Mouse (Mus musculus): ENCODE measurements around the gene Golt1a. TPM values are rescaled to one million over a fixed set of nuclear protein-coding genes. Genes with fewer than 3 reads are reported as not detected.

Golt1a gene
- total and polyA plus RNA-seq, 3 experiments: not detected

DNA sequence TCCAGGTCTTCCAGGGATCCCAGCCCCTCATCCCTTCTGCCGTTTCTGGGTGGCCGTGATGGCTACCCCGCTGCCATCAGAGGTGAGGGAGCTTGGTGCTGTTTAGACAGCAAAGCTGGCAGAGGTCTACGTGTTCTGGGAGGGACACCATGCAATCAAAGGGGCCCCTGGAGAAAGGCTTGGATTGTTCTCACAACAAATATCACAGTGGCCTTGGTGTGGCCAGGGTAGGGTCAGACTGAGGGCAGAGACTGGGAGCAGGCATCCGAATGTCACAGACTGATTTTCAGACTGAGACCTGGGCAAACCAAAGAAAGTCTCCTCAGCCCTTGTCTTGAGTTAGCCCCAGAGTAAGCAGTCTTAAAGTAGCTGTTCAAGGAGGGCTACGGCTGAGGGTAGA, 61.8 kb downstream of the Golt1a start:
- H3K27me3 ChIP-seq (replicated peaks): peaks cover 95% of the 10 kb centered on the region
- in situ Hi-C loops (cut with MboI; ENCODE audit: low pct_ligation_motif_present, low pct_unique_long_range_greater_than_20kb, low sequenced_read_pairs): loop anchor here (25.0 kb wide), 1 partner anchor 334 kb away; the partner anchor contains the start of genes Mdm4 and Pik3c2b
- TF ChIP-seq MXI1 (IDR thresholded peaks at IDR 0.05; ENCODE audit: low read depth, low read length) (no peak), SMC3 (IDR thresholded peaks at IDR 0.05; ENCODE audit: low read depth, low read length) (no peak), EP300 (IDR thresholded peaks at IDR 0.05; ENCODE audit: low read length) (no peak), IRF4 (IDR thresholded peaks at IDR 0.05; ENCODE audit: low read depth, low read length) (no peak), HCFC1 (IDR thresholded peaks at IDR 0.05; ENCODE audit: low read depth, low read length) (no peak), ZMIZ1 (IDR thresholded peaks at IDR 0.05; ENCODE audit: low read depth, low read length) (no peak), ZKSCAN1 (IDR thresholded peaks at IDR 0.05; ENCODE audit: borderline replicate concordance, low read depth, low read length) (no peak), RAD21 (IDR thresholded peaks at IDR 0.05; ENCODE audit: low read depth, low read length) (no peak), NRF1 (IDR thresholded peaks at IDR 0.05; ENCODE audit: low read depth, low read length) (no peak), MEF2A (IDR thresholded peaks at IDR 0.05; ENCODE audit: borderline replicate concordance, low read depth, low read length) (no peak), RCOR1 (conservative IDR thresholded peaks at IDR 0.05; ENCODE audit: low read depth, low read length) (no peak), PAX5 (IDR thresholded peaks at IDR 0.05; ENCODE audit: low read length) (no peak), JUND (conservative IDR thresholded peaks at IDR 0.05; ENCODE audit: low read depth, low read length) (no peak), KAT2A (IDR thresholded peaks at IDR 0.05; ENCODE audit: insufficient replicate concordance, low read length) (no peak), ELF1 (IDR thresholded peaks at IDR 0.05; ENCODE audit: low read depth, low read length) (no peak), ETS1 (conservative IDR thresholded peaks at IDR 0.05; ENCODE audit: low read depth, low read length) (no peak), SIN3A (IDR thresholded peaks at IDR 0.05; ENCODE audit: low read length) (no peak), TCF12 (IDR thresholded peaks at IDR 0.05; ENCODE audit: low read depth, low read length) (no peak)

GRCm38 (mm10) chr1:133372113-133372512, 62.5 kb downstream of the Golt1a start:
- peaks cover 4 to 15% of the 10 kb centered on the region in 2 experiments; a peak in 3 of 4 replicates for H3K4me1 ChIP-seq (ENCODE audit: control insufficient read depth in 1 of 2, insufficient read depth in 2 of 2)
- no peak overlapping the region for H3K9ac ChIP-seq (ENCODE audit: insufficient read depth, low read depth)
- in situ Hi-C loops (cut with MboI; ENCODE audit: low pct_ligation_motif_present, low pct_unique_long_range_greater_than_20kb, low sequenced_read_pairs): loop anchor here (25.0 kb wide), 1 partner anchor 335 kb away; the partner anchor contains the start of genes Mdm4 and Pik3c2b
- peaks cover 97% of the 10 kb centered on the region for H3K27me3 ChIP-seq (replicated peaks)
- dilution Hi-C loops (cut with MboI; ENCODE audit: extremely low pct_ligation_motif_present, extremely low pct_unique_long_range_greater_than_20kb, low sequenced_read_pairs): no loop called here
- no peak overlapping the region for H3K4me3 ChIP-seq (replicated peaks in 1 of 3; ENCODE audit: low read depth in 2 of 3, low read length in 2 of 3, poor library complexity in 1 of 3)
- H3K27ac ChIP-seq (ENCODE audit: insufficient read depth, low read depth): no peak overlapping the region
- H3K4me2 ChIP-seq (ENCODE audit: insufficient read depth, low read depth, poor library complexity, severe bottlenecking): no peak overlapping the region
- DNase-seq (ENCODE audit: extremely low read depth): no peak
- TF ChIP-seq CHD2 (IDR thresholded peaks at IDR 0.05; ENCODE audit: low read length): no peak
- TF ChIP-seq TBP (conservative IDR thresholded peaks at IDR 0.05; ENCODE audit: low read depth, low read length): no peak
- no peak for TF ChIP-seq NRF1 (IDR thresholded peaks at IDR 0.05; ENCODE audit: low read depth, low read length)
- TF ChIP-seq ZMIZ1 (IDR thresholded peaks at IDR 0.05; ENCODE audit: low read depth, low read length): no peak
- no peak for TF ChIP-seq MXI1 (IDR thresholded peaks at IDR 0.05; ENCODE audit: low read depth, low read length)
- no peak for TF ChIP-seq CTCF (conservative IDR thresholded peaks at IDR 0.05 in 1 of 2, IDR thresholded peaks at IDR 0.05 in 1 of 2; ENCODE audit: low read depth in 2 of 2, low read length in 2 of 2)
- H3K79me2 ChIP-seq (replicated peaks; ENCODE audit: control insufficient read depth, extremely low read depth, insufficient read depth, poor library complexity, severe bottlenecking): no peaks in the 10 kb centered on the region
- H3K36me3 ChIP-seq (replicated peaks in 1 of 2; ENCODE audit: control insufficient read depth in 1 of 2, insufficient read depth in 1 of 2, low read length in 1 of 2): no peaks in the 10 kb centered on the region
- H3K9me3 ChIP-seq (replicated peaks; ENCODE audit: low read length): peaks cover 2% of the 10 kb centered on the region

More for the DNA sequence above, 61.8 kb downstream of the Golt1a start:
- Histone ChIP-seq H3K4me1 (ENCODE audit: control insufficient read depth in 1 of 2, insufficient read depth in 2 of 2) (peaks cover 4 to 15% of the 10 kb centered on the region in 2 experiments; a peak in 3 of 4 replicates), H3K4me3 (replicated peaks in 1 of 3; ENCODE audit: low read depth in 2 of 3, low read length in 2 of 3, poor library complexity in 1 of 3) (no peak overlapping the region), H3K36me3 (replicated peaks in 1 of 2; ENCODE audit: control insufficient read depth in 1 of 2, insufficient read depth in 1 of 2, low read length in 1 of 2) (no peaks in the 10 kb centered on the region), H3K9me3 (replicated peaks; ENCODE audit: low read length) (no peaks in the 10 kb centered on the region), H3K4me2 (ENCODE audit: insufficient read depth, low read depth, poor library complexity, severe bottlenecking) (no peak overlapping the region), H3K79me2 (replicated peaks; ENCODE audit: control insufficient read depth, extremely low read depth, insufficient read depth, poor library complexity, severe bottlenecking) (no peaks in the 10 kb centered on the region), H3K27ac (ENCODE audit: insufficient read depth, low read depth) (no peak overlapping the region), H3K9ac (ENCODE audit: insufficient read depth, low read depth) (no peak overlapping the region)
- dilution Hi-C loops (cut with MboI; ENCODE audit: extremely low pct_ligation_motif_present, extremely low pct_unique_long_range_greater_than_20kb, low sequenced_read_pairs): no loop called here
- DNase-seq (ENCODE audit: extremely low read depth): no peak

Other genes with a start within 250 kb of the Golt1a start
- 47.6 and 50.6 TPM in 2 replicates for gene Ppp1r15b, start 178.7 kb upstream of the Golt1a start, total RNA-seq (2012; rRNA removed)
- gene Ppp1r15b, start 178.7 kb upstream of the Golt1a start, total RNA-seq (2014; rRNA removed): 46.7 and 47.5 TPM in 2 replicates
- gene Ppp1r15b, start 178.7 kb upstream of the Golt1a start, polyA plus RNA-seq (2012; ENCODE audit: insufficient read length, low read depth): 31.4 and 33.1 TPM in 2 replicates
- gene Plekha6, start 145.6 kb upstream of the Golt1a start, total RNA-seq (2012; rRNA removed): not detected in 2 replicates
- gene Plekha6, start 145.6 kb upstream of the Golt1a start, total RNA-seq (2014; rRNA removed): not detected in 2 replicates
- 0.07 and 0.08 TPM in 2 replicates for gene Plekha6, start 145.6 kb upstream of the Golt1a start, polyA plus RNA-seq (2012; ENCODE audit: insufficient read length, low read depth)
- gene Kiss1, start 12.1 kb downstream of the Golt1a start, total RNA-seq (2012; rRNA removed): not detected in 2 replicates
- gene Kiss1, start 12.1 kb downstream of the Golt1a start, total RNA-seq (2014; rRNA removed): not detected in 2 replicates
- not detected in 2 replicates for gene Kiss1, start 12.1 kb downstream of the Golt1a start, polyA plus RNA-seq (2012; ENCODE audit: insufficient read length, low read depth)
- 0.08 TPM in 1 of 2 replicates, not detected in the other for gene Ren1, start 40.7 kb downstream of the Golt1a start, total RNA-seq (2012; rRNA removed)
- gene Ren1, start 40.7 kb downstream of the Golt1a start, total RNA-seq (2014; rRNA removed): not detected in 2 replicates
- gene Ren1, start 40.7 kb downstream of the Golt1a start, polyA plus RNA-seq (2012; ENCODE audit: insufficient read length, low read depth): not detected in 2 replicates
- 0.17 and 0.30 TPM in 2 replicates for gene Etnk2, start 53.8 kb downstream of the Golt1a start, total RNA-seq (2012; rRNA removed)
- gene Etnk2, start 53.8 kb downstream of the Golt1a start, total RNA-seq (2014; rRNA removed): not detected in 2 replicates
- not detected in 2 replicates for gene Etnk2, start 53.8 kb downstream of the Golt1a start, polyA plus RNA-seq (2012; ENCODE audit: insufficient read length, low read depth)
- 0.34 and 0.84 TPM in 2 replicates for gene Sox13, start 114.6 kb downstream of the Golt1a start, total RNA-seq (2012; rRNA removed)
- 0.81 and 0.90 TPM in 2 replicates for gene Sox13, start 114.6 kb downstream of the Golt1a start, total RNA-seq (2014; rRNA removed)
- 1.4 and 1.5 TPM in 2 replicates for gene Sox13, start 114.6 kb downstream of the Golt1a start, polyA plus RNA-seq (2012; ENCODE audit: insufficient read length, low read depth)